Mouse (Mus musculus) left cerebral cortex, adult 18-20 months (tissue): ENCODE measurements around the gene Chd2. TPM values are rescaled to one million over a fixed set of nuclear protein-coding genes. Genes with fewer than 3 reads are reported as not detected.
A peak's percentile ranks its signal among the peaks of the same experiment; 100 is the strongest.

ENCODE experiments used
- DNase-seq, 2 experiments: peaks; one replicate each; pipeline ENCODE4 v3.0.0; 2021 to 2022; ENCODE audit warnings: low spot score in 2 of 2, mixed read lengths in 1 of 2
- total RNA-seq, 2 experiments: library from RNA; stranded (reverse); gene quantifications; 2 replicates each; pipeline ENCODE4 v1.2.3; 2021

Gene Chd2
- total RNA-seq, 2 experiments from 2014 or later = 50.2 to 57.2 TPM

GRCm38 (mm10) chr7:73411986-73412385 lies 129.6 kb downstream of the Chd2 start:
- no peak for DNase-seq

- DNase-seq = no peak
These were observed 130.1 kb downstream of the Chd2 start for GRCm38 (mm10) chr7:73411523-73411922.

- no peak for DNase-seq
These were observed 136.1 kb downstream of the Chd2 start for GRCm38 (mm10) chr7:73405550-73405949.

GRCm38 (mm10) chr7:73403538-73403937 lies 138.1 kb downstream of the Chd2 start:
- DNase-seq = no peak

GRCm38 (mm10) chr7:73402671-73403070 lies 139.0 kb downstream of the Chd2 start:
- DNase-seq = no peak

- no peak for DNase-seq
These were observed 139.5 kb downstream of the Chd2 start for GRCm38 (mm10) chr7:73402106-73402505.

GRCm38 (mm10) chr7:73400051-73400916 lies 141.3 kb downstream of the Chd2 start:
- no peak for DNase-seq

- DNase-seq = peak; percentile 81 to 90
These were observed 142.1 kb downstream of the Chd2 start for GRCm38 (mm10) chr7:73399501-73400044.

GRCm38 (mm10) chr7:73398806-73399442 lies 142.7 kb downstream of the Chd2 start:
- no peak for DNase-seq

GRCm38 (mm10) chr7:73398319-73398718 lies 143.3 kb downstream of the Chd2 start:
- DNase-seq = peak in 1 of 2 experiments; percentile 67

GRCm38 (mm10) chr7:73394013-73394409 lies 147.6 kb downstream of the Chd2 start:
- DNase-seq = no peak

- no peak for DNase-seq
These were observed 148.2 kb downstream of the Chd2 start for GRCm38 (mm10) chr7:73393307-73394012.

- DNase-seq = no peak
These were observed 149.3 kb downstream of the Chd2 start for GRCm38 (mm10) chr7:73392359-73392758.

GRCm38 (mm10) chr7:73391518-73392321 lies 149.9 kb downstream of the Chd2 start:
- DNase-seq = peak; percentile 26 to 35

- DNase-seq = peak; percentile 70 to 83
These were observed 150.6 kb downstream of the Chd2 start for GRCm38 (mm10) chr7:73391002-73391517.

GRCm38 (mm10) chr7:73390426-73391001 lies 151.1 kb downstream of the Chd2 start:
- no peak for DNase-seq

- DNase-seq = no peak
These were observed 151.7 kb downstream of the Chd2 start for GRCm38 (mm10) chr7:73389871-73390294.

- no peak for DNase-seq
These were observed 152.2 kb downstream of the Chd2 start for GRCm38 (mm10) chr7:73389419-73389818.

GRCm38 (mm10) chr7:73388866-73389265 lies 152.8 kb downstream of the Chd2 start:
- no peak for DNase-seq

GRCm38 (mm10) chr7:73382843-73383242 lies 158.8 kb downstream of the Chd2 start:
- no peak for DNase-seq
